Mouse (Mus musculus) megakaryocyte, embryonic 14.5 days (primary cell): ENCODE measurements around the gene Hspg2.

ENCODE experiments used
- FLI1 ChIP-seq: IDR thresholded peaks from 2 replicates; pipeline ENCODE4 v1.6.1; 2012; ENCODE audit warnings: low read length, inconsistent platforms, mixed read lengths
- GATA1 ChIP-seq: IDR thresholded peaks from 3 replicates; pipeline ENCODE4 v1.6.1; 2012; ENCODE audit warnings: mixed read lengths, low read length, inconsistent platforms, borderline replicate concordance

DNA sequence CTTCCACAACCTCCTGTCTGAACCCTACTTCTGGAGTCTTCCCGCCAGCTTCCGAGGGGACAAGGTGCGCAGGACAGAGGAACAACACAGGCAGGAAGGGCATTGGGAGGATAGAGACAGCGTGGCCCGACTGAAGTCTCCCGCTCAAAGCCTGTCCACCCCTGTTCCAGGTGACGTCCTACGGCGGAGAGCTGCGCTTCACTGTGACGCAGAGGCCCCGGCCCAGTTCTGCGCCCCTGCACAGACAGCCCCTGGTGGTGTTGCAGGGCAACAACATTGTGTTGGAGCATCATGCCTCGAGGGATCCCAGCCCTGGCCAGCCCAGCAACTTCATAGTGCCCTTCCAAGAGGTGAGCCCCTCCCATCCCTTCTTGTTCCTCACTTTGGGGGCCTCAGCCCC lies 50.2 kb downstream of the Hspg2 start:
- TF ChIP-seq FLI1 = no peak
- no peak for TF ChIP-seq GATA1
